Mouse (Mus musculus) liver, embryonic 14.5 days (tissue): ENCODE measurements around the gene H60b.

ENCODE experiments used
- CTCF ChIP-seq: IDR thresholded peaks from 2 replicates; pipeline ENCODE4 v1.5.1; 2016; ENCODE audit warnings: antibody characterized with exemption, low read depth, control low read depth
- EP300 ChIP-seq: IDR thresholded peaks from 2 replicates; pipeline ENCODE4 v1.6.1; 2016; ENCODE audit warnings: antibody characterized with exemption, low read depth

- TF ChIP-seq CTCF, result no peak
- no peak for TF ChIP-seq EP300
Measured at GRCm38 (mm10) chr10:22303736-22304135, 145.3 kb downstream of the H60b start.
